Mouse (Mus musculus): Measurements from ENCODE around the gene Tnfaip3.

The Tnfaip3 gene

GRCm38 (mm10) chr10:18964856-18965255, 50.6 kb downstream of the Tnfaip3 start:
- no peak for DNase-seq (ENCODE audit: low read depth, low spot score)

GRCm38 (mm10) chr10:18959777-18960492, 55.5 kb downstream of the Tnfaip3 start:
- DNase-seq (ENCODE audit: low read depth, low spot score), result no peak

- no peak for DNase-seq (ENCODE audit: low read depth, low spot score)
These were observed 61.8 kb downstream of the Tnfaip3 start for GRCm38 (mm10) chr10:18953706-18954071.

- DNase-seq (ENCODE audit: low read depth, low spot score), result no peak
These were observed 62.3 kb downstream of the Tnfaip3 start for GRCm38 (mm10) chr10:18953011-18953705.
